Mouse (Mus musculus): Measurements from ENCODE around the gene Dst. TPM values are rescaled to one million over a fixed set of nuclear protein-coding genes. Genes with fewer than 3 reads are reported as not detected.

The Dst gene
- polyA plus RNA-seq, 1 experiment from 2014 or later = 49.1 TPM

- H3K27ac ChIP-seq = no peak overlapping the region
- H3K4me1 ChIP-seq = no peaks in the 10 kb centered on the region
- no peaks in the 10 kb centered on the region for H3K9me3 ChIP-seq
- H3K4me2 ChIP-seq (replicated peaks) = no peak overlapping the region
- no peaks in the 10 kb centered on the region for H3K27me3 ChIP-seq (replicated peaks)
- H3K36me3 ChIP-seq = no peaks in the 10 kb centered on the region
- H3K9ac ChIP-seq = no peak overlapping the region
- WGBS = 81% methylated on average over 3 of the region's 3 CpGs
- H3K4me3 ChIP-seq = no peak overlapping the region
- ATAC-seq (ENCODE audit: low FRiP score, low read depth) = no peak
These were observed 24.2 kb downstream of the Dst start for GRCm38 (mm10) chr1:33932196-33932595.

DNA sequence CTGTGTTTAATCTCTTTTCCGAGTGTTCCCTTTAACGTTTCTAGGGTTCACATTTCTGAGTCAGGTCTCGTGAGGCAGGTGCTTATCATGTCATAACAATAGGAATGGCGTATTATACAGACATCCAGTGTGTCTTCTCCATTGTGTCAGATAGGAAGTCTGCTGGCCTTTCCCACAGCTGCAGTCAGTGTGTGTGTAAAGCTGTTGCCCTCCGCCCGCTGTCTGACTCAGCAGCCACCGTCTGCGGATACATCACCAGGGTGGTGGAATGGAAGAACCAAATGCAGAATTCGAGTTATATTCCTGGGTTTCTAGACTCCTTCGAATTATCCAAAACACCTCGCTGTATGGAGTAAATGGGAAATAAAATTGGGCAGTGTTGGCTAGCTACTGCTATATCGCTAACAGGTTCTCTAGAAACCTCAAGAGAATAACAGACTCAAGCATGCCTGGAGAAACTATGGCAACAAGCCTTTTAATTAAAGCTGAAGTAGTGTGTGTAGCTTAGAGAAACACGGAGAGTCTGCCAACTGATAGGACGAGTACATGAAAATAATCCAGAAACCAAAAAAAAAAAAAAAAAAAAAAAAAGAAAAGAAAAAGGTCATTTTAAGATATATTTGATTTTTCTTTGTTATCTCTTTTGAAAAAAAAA, 24.9 kb downstream of the Dst start:
- Histone ChIP-seq H3K27ac (no peak overlapping the region), H3K4me1 (no peaks in the 10 kb centered on the region), H3K27me3 (replicated peaks) (no peaks in the 10 kb centered on the region), H3K9ac (no peak overlapping the region), H3K9me3 (no peaks in the 10 kb centered on the region), H3K4me3 (no peak overlapping the region), H3K36me3 (no peaks in the 10 kb centered on the region), H3K4me2 (replicated peaks) (no peak overlapping the region)
- WGBS = 86% methylated on average over 14 of the region's 14 CpGs
- ATAC-seq (ENCODE audit: low FRiP score, low read depth) = no peak

- no peak overlapping the region for H3K4me3 ChIP-seq
- no peak overlapping the region for H3K4me2 ChIP-seq (replicated peaks)
- no peaks in the 10 kb centered on the region for H3K4me1 ChIP-seq
- no peaks in the 10 kb centered on the region for H3K36me3 ChIP-seq
- no peak overlapping the region for H3K9ac ChIP-seq
- ATAC-seq (ENCODE audit: low FRiP score, low read depth) = no peak
- H3K27me3 ChIP-seq (replicated peaks) = no peaks in the 10 kb centered on the region
- H3K9me3 ChIP-seq = no peaks in the 10 kb centered on the region
- 88% methylated on average over 3 of the region's 3 CpGs for WGBS
- no peak overlapping the region for H3K27ac ChIP-seq
These were observed 27.9 kb downstream of the Dst start for GRCm38 (mm10) chr1:33935946-33936345.

DNA sequence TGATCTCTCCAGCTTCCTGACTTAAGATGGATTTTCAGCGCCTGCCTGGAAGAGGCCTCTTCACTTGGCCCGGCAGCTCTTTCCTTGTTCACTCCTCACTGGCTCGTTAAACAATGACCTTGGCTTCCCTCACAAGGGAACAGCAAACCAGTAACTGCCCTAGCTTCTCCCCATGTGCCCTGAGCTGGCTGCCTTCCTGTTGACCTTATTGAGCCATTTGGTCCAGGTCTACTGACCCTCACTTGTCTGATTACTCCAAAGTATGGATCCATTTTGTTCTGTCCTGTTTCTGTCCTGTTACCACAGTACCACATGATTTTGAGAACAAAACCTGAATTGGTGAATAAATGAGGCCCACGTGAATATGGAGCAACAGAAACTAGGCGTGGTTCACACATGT, 31.8 kb downstream of the Dst start:
- no peak for ATAC-seq (ENCODE audit: low FRiP score, low read depth)
- WGBS = 85% methylated on average over 5 of the region's 5 CpGs
- no peak overlapping the region for H3K4me2 ChIP-seq (replicated peaks)
- H3K27me3 ChIP-seq (replicated peaks) = no peaks in the 10 kb centered on the region
- no peak overlapping the region for H3K4me3 ChIP-seq
- no peak overlapping the region for H3K27ac ChIP-seq
- no peak overlapping the region for H3K9ac ChIP-seq
- no peaks in the 10 kb centered on the region for H3K4me1 ChIP-seq
- H3K36me3 ChIP-seq = no peaks in the 10 kb centered on the region
- H3K9me3 ChIP-seq = no peaks in the 10 kb centered on the region

DNA sequence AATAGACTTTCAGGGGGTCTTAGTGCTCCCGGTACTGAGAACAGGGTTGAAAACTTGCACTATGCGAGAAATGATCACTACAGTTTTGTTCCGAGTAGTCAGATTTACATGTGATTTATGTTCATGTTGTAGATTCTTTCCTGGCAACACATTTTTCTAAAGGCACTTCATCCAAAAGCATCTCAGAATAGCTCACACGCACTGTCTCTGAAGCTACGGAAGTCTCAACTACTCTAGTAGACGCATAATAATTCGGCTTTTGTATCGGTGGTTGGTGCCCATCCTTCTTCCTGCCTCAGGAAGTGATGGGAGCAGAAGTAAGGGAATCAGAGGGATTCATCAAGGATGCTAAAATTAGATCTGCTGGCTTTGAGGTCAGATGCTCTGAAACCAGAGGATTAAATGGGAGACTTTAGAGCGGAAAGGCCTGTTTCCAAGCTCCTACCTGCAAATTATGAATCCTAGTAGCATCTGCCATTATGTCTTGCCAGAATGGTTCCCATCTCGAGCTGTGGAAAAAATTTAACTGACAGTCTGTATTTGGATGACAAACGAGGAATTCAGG, 32.4 kb downstream of the Dst start:
- no peak overlapping the region for H3K4me3 ChIP-seq
- ATAC-seq (ENCODE audit: low FRiP score, low read depth) = no peak

DNA sequence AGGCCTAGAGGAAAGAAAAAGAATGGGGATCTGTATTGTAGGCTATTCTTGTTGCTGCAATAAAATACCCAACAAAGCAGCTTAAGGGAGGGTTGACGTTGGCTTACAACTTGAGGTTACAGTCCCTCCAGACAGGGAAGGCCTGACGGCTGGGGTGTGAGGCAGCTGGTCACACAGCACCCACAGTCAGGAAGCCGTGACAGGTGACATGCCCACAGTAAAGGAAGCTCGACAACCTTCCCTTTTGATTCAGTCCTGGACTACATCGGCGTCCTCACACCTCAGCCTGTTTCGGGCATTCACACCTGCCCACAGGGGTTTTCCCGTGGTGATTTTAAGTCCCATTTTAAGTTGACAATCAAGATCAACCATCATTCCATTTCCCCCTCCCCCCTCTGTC, 34.6 kb downstream of the Dst start:
- Histone ChIP-seq H3K27ac (no peak overlapping the region), H3K9ac (no peak overlapping the region), H3K4me3 (no peak overlapping the region), H3K4me1 (no peaks in the 10 kb centered on the region), H3K36me3 (no peaks in the 10 kb centered on the region), H3K4me2 (replicated peaks) (no peak overlapping the region), H3K27me3 (replicated peaks) (no peaks in the 10 kb centered on the region), H3K9me3 (no peaks in the 10 kb centered on the region)
- WGBS = 78% methylated on average over 8 of the region's 8 CpGs
- no peak for ATAC-seq (ENCODE audit: low FRiP score, low read depth)

More for the DNA sequence above, 32.4 kb downstream of the Dst start:
- Histone ChIP-seq H3K9me3 (no peaks in the 10 kb centered on the region), H3K9ac (no peak overlapping the region), H3K4me2 (replicated peaks) (no peak overlapping the region), H3K4me1 (no peaks in the 10 kb centered on the region), H3K27me3 (replicated peaks) (no peaks in the 10 kb centered on the region), H3K36me3 (no peaks in the 10 kb centered on the region), H3K27ac (no peak overlapping the region)
- WGBS = 86% methylated on average over 11 of the region's 11 CpGs

DNA sequence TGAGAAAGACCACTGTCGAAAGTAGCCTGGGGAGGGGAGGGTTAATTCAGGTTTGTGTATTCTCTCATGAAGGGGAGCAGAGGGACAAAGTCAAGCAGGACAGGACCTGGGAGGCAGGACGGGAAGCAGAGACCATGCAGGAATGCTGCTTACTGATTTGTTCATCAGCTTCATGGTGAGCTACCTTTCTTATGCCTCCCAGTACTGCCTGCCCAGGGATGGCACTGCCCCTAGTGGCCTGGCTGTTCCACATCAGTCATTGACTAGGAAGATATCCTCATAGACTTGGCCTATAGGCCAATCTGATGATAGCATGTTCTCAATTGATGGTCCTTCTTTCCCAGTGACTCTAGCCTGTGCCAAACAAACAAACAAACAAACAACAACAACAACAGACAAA, 35.9 kb downstream of the Dst start:
- Histone ChIP-seq H3K4me3 (no peak overlapping the region), H3K27ac (no peak overlapping the region), H3K9me3 (no peaks in the 10 kb centered on the region), H3K4me1 (no peaks in the 10 kb centered on the region), H3K27me3 (replicated peaks) (no peaks in the 10 kb centered on the region), H3K4me2 (replicated peaks) (no peak overlapping the region), H3K36me3 (no peaks in the 10 kb centered on the region), H3K9ac (no peak overlapping the region)
- WGBS = 90% methylated on average over 2 of the region's 2 CpGs
- no peak for ATAC-seq (ENCODE audit: low FRiP score, low read depth)

- H3K27me3 ChIP-seq (replicated peaks) = no peaks in the 10 kb centered on the region
- 69% methylated on average over 17 of the region's 17 CpGs for WGBS
- no peak overlapping the region for H3K27ac ChIP-seq
- no peaks in the 10 kb centered on the region for H3K36me3 ChIP-seq
- no peaks in the 10 kb centered on the region for H3K4me1 ChIP-seq
- no peak overlapping the region for H3K4me2 ChIP-seq (replicated peaks)
- H3K9ac ChIP-seq = no peak overlapping the region
- no peaks in the 10 kb centered on the region for H3K9me3 ChIP-seq
- no peak for ATAC-seq (ENCODE audit: low FRiP score, low read depth)
- no peak overlapping the region for H3K4me3 ChIP-seq
These were observed 37.1 kb downstream of the Dst start for GRCm38 (mm10) chr1:33944977-33945750.

DNA sequence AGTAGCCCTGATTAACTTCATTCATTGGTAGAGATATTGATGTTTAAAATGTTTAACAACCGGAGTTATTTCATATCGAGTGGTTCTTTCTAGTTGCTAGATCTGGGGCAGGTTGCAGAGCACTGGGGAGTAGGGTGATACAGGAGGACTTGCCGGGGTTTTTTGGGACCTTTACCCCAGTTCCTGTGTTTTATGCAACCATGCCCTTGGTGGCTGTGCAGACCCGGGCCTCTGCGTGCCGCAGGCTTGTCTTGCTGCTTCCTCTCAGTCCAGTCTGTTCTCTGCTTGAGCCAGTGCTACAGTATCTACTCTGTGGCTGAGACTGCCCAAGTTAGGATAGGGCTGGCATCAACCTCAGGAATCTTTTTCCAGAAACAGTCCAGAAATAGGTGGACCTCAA, 37.7 kb downstream of the Dst start:
- no peak overlapping the region for H3K27ac ChIP-seq
- H3K4me2 ChIP-seq (replicated peaks) = no peak overlapping the region
- WGBS = 95% methylated on average over 6 of the region's 6 CpGs
- H3K36me3 ChIP-seq = no peaks in the 10 kb centered on the region
- no peak overlapping the region for H3K9ac ChIP-seq
- H3K4me3 ChIP-seq = no peak overlapping the region
- no peaks in the 10 kb centered on the region for H3K27me3 ChIP-seq (replicated peaks)
- no peak for ATAC-seq (ENCODE audit: low FRiP score, low read depth)
- H3K4me1 ChIP-seq = no peaks in the 10 kb centered on the region
- no peaks in the 10 kb centered on the region for H3K9me3 ChIP-seq

DNA sequence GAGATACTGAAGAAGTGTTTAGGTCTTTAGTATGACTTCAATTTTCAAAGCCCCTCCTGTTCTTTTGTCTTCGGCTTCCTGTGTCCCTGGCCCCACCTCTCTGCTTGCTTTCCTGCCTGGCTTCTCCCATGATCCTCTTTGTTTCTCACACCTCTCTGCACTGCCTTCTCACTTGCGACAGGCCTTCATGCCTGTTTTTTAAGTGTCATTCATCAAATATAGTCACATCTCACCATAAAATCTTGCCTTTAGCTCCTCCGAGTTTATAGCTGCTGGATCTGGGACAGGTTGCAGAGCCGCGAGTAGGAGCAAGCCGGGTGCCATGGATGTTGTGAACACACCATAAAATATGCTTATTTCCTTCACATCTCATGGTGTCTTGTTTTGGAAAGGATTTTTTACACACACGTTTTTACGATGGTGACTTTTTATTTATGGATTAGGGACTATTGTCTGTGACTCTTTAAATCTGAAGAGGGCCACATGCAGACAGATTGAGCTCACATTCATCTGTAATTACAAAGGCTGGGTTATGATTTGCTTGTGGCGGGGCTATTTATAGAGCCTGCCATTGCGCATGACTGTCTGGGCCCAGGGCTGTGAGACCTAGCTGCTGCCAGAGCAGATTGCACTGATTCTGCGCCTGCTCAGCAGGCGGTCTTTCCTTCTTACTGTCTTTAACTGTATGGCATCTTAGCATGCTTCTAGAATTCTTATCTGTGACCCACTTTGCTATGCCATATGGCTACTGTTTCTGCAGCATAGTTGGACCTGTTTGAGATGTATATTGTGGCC, 38.8 kb downstream of the Dst start:
- no peaks in the 10 kb centered on the region for H3K36me3 ChIP-seq
- no peak overlapping the region for H3K4me2 ChIP-seq (replicated peaks)
- H3K4me3 ChIP-seq = no peak overlapping the region
- WGBS = 81% methylated on average over 12 of the region's 12 CpGs
- no peaks in the 10 kb centered on the region for H3K4me1 ChIP-seq
- no peak overlapping the region for H3K27ac ChIP-seq
- no peaks in the 10 kb centered on the region for H3K9me3 ChIP-seq
- no peaks in the 10 kb centered on the region for H3K27me3 ChIP-seq (replicated peaks)
- no peak overlapping the region for H3K9ac ChIP-seq
- no peak for ATAC-seq (ENCODE audit: low FRiP score, low read depth)

DNA sequence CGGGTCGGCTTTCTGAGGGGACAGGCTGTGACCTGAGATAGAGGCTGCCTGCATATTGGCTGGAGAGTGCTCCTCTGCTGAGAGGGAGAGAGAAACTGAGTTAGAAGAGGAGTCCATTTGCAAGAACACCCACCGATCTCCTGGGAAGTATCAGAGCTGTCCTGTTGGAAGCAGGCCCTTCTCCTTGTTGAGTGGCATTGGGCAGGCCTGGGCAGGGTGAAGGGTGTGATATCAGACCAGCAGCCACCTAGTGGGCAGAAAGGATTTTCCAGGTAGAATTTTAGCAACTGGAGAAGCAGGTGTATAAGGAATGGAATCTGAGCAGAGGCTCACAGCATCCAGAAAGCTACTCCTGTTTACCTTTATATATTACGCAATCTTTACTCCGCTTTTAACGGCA, 39.8 kb downstream of the Dst start:
- Histone ChIP-seq H3K27me3 (replicated peaks) (no peaks in the 10 kb centered on the region), H3K9me3 (no peaks in the 10 kb centered on the region), H3K27ac (no peak overlapping the region), H3K4me2 (replicated peaks) (no peak overlapping the region), H3K36me3 (no peaks in the 10 kb centered on the region), H3K4me1 (no peaks in the 10 kb centered on the region), H3K4me3 (no peak overlapping the region), H3K9ac (no peak overlapping the region)
- ATAC-seq (ENCODE audit: low FRiP score, low read depth) = no peak
- 88% methylated on average over 6 of the region's 6 CpGs for WGBS

DNA sequence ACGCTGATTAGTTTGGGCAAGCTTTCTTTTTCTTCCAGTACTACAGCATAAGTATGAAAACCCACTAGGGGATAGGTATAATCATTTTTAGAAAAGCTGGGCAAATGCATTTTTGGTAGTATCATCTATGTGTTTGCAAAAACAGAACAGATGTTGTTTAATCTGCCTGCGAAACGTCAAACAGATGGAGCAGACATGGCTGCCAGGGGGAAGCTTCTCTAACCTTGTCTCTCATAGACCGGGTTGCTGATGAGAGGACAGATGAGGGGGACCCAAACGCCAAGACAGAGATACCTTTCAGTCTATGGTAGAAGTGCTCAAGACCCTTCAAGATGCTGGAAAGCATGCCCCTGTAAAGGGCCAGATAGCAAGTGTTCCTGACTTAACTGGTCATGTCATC, 40.5 kb downstream of the Dst start:
- Histone ChIP-seq H3K4me3 (no peak overlapping the region), H3K4me2 (replicated peaks) (no peak overlapping the region), H3K9me3 (no peaks in the 10 kb centered on the region), H3K4me1 (no peaks in the 10 kb centered on the region), H3K36me3 (no peaks in the 10 kb centered on the region), H3K9ac (no peak overlapping the region), H3K27ac (no peak overlapping the region), H3K27me3 (replicated peaks) (no peaks in the 10 kb centered on the region)
- ATAC-seq (ENCODE audit: low FRiP score, low read depth) = no peak
- 87% methylated on average over 5 of the region's 5 CpGs for WGBS

Data from neural tube, embryonic 12.5 days (tissue).